Mouse (Mus musculus): ENCODE data around the gene Rprd2.
"Not testable (repeated sequence)": the region's sequence is repeated elsewhere in the genome, so short reads cannot be mapped to it uniquely, and the experiment has no call there.

Gene Rprd2

DNA sequence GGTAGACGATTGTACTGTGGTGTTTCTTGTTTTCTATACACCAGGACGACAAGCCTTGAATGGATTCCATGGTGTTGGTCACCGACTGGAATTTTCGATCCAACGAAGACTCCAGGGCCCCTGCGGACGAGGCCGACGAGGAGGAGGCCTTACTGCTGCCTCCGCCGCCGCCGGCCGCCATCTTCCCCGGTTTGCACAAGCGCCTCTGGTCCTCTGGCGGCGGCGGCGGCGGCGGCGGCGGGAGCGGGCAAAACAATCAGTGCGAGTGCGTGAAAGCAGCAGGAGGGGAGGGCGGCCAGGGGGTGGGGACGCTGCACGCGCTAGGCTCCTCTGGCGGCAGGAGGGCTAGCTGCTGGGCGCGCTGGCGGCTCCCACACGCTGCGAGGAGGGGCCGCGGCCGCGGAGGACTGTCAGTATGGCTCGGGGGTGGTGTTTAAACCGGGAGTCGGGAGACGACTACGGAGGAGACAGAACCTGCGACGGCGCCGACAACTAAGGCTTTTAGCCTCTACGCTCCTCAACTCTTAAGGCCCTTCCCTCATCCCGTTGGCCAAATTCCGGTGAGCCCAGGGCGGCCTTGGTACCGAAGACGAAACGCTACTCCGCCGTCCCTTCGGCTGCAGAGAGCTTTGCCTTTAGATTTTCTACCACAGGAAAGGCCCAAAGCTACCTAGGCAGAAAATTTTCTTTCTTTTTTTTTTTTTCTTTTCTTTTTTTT is at the start of gene Rprd2:
Gene Rprd2 (minus strand): TSS at position 293 of the 718 bp plus-strand sequence.
- peak; percentile 59 to 60 for DNase-seq (ENCODE audit: low spot score in 2 of 2)

DNA sequence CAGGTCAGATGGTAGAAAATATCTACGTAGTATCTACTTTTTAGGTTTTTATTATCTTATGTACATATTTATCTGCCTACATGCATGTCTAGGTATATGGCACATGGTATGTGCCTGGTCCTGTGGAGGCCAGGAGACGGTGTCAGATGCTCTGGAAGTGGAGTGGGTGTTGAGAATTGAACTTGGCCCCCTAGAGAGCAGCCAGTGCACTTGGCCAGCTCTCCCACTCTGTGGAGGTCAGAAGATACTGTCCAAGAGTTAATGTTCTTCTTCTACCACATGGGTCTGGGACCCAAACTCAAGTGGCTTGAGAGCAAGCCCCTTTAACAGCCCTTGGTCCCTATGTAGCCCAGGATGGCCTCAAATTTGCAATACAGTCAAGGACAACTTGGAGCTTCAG is 48.7 kb upstream of the Rprd2 start:
- DNase-seq (ENCODE audit: low spot score in 2 of 2), result no peak

DNA sequence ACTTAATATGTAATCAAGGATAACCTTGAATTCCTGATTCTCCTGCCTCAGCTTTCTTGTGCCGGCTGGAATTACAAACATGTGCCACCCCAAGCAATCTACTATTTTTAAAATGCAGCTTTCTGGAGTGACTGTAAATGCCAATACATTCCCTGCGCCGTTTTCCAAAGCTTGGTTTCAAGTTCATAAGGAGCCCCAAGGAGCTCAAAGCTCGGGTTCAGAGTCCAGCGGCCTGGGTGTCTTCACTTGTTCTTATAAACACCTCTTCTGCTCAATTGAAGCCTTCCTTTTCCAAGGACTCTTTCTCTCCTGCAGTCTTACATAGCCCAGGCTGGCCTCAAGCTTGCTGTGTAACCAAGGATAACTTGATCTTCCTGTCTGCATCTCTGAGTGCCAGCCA is 47.4 kb upstream of the Rprd2 start:
- no peak for DNase-seq (ENCODE audit: low spot score in 2 of 2)

DNA sequence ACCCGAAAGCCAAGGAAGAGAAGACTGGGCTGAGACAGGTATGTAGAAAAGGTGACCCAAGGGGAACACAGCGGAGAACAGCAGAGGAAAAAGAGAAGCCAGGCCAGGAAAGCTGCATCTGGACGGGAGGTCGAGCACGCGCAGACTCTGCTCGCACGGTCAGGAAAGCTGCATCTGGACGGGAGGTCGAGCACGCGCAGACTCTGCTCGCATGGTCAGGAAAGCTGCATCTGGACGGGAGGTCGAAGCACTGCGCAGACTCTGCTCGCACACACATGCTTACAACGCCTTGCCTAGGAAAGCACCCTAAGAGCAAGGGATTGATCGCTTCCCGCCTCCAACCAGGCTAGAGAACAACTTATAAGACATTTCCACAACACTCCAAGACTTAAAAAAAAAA is 46.9 kb upstream of the Rprd2 start:
- no peak for DNase-seq (ENCODE audit: low spot score in 2 of 2)

DNA sequence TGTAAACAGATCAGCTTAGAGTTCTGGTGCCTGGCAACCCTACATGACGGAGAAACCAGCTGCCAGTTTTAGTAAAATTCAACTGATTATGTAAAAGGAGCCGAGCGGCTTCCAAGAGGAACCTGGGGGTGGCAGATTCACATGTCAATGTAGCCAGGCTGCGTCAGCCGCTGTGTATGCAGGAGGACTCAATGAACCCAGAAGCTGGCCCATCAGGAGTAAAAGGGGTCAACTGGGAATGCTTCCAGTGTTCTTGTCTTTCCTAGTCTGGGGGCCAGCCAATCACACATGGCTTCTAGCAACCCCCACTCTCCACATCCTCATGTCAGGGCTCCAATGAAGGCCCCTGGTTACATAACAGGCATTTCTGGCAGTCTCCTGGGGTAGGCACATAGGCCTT is 46.4 kb upstream of the Rprd2 start:
- DNase-seq (ENCODE audit: low spot score in 2 of 2), result peak; percentile 38 to 52

DNA sequence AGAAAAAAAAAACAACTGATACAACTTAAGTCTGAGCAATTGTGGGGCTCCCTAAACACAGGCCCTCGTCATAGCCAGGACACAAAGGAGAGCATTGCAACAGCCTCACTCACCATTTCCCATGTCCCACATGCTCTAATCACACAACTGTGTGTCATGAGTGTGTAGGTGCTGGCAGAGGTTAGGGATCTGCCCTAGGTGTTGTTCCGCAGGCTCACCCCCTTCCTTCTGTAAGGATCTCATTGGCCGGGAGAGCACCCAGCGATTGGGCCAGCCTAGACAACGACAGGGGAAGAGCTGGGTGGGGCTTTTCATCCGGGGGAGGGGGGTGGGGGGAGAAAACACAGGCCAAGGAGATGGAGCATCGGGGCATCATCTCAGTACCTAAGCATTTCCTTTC is 44.9 kb upstream of the Rprd2 start:
- DNase-seq (ENCODE audit: low spot score in 2 of 2), result no peak

DNA sequence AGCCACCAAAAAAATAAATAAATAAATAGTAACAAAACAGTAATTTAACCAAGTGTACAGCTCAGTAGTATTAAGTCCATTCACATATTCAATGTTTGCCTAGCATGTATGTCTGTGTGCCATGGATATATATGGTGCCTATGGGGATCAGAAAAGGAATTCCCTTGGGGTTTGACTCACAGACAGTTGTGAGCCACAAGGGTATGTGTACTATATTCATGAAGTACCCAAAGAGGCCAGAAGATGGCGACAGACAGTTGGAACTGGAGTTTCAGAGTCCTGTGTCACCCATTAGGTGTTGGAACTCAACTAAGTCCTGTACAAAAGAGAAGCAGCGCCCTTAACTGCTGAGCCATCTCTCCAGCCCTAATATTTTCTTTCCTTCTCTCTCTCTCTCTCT is 43.1 kb upstream of the Rprd2 start:
- DNase-seq (ENCODE audit: low spot score in 2 of 2), result no peak

DNA sequence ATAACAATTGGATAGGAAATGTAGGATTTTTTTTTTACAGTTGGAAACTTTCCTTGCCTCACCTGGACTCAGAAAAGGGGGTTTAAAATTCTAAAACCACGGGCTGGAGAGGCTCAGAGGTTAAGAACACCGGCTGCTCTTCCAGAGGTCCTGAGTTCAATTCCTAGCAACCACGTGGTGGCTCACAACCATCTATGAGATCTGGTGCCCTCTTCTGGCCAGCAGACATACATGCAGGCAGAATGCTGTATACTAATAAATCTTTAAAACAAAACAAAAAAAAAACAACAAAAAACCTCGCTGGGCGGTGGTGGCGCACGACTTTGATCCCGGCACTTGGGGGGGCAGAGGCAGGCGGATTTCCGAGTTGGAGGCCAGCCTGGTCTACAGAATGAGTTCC is 42.6 kb upstream of the Rprd2 start:
- DNase-seq (ENCODE audit: low spot score in 2 of 2), result no peak

DNA sequence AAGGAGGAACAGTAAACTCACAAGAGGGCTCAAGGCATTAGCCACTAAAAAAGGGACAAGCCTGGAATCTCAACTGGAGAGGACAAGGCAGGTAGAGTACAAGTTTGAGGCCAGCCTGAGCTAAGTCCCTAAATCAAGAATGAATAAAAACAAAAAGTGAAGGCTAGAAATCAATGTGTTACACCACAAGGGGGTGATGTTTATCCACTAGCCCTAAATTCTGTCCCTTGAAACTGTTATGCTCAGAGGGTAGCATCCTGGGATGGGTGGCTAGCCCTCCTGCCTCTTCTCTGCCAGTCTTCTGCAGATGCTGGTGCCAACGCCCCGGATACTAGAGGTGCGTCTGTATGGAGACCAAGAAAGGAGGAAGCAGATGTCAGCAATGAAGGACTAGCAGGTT is 41.7 kb upstream of the Rprd2 start:
- DNase-seq (ENCODE audit: low spot score in 2 of 2), result no peak

DNA sequence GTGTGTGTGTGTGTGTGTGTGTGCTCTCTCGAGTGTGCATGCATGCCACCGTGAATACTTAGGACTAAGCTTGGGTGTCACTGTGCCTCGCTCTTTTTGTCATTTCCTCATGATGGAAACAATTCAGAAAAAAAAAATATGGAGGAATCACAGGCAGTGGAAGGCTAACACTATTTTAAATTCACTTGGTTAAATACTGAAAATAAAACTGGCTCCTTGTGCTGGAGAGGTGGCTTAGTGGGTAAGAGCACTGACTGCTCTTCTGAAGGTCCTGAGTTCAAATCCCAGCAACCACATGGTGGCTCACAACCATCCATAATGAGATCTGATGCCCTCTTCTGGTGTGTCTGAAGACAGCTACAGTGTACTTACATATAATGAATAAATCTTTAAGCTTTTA is 39.6 kb upstream of the Rprd2 start:
- DNase-seq (ENCODE audit: low spot score in 2 of 2), result not testable (repeated sequence)

DNA sequence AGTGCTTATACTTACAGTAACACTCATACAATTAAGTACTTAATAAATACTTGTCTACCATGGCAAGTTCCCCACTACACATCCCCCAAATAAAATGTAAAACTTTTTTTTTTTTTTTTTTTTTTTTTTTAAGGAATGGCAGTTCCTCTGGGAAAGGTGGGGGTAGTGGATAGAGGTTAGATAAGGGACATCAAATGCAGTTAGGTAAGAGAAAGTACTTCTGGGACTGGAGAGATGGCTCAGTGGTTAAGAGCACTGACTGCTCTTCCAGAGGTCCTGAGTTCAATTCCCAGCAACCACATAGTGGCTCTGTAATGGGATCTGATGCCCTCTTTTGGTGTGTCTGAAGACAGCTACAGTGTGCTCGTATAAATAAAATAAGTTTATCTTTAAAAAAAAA is 38.4 kb upstream of the Rprd2 start:
- DNase-seq (ENCODE audit: low spot score in 2 of 2), result not testable (repeated sequence)

DNA sequence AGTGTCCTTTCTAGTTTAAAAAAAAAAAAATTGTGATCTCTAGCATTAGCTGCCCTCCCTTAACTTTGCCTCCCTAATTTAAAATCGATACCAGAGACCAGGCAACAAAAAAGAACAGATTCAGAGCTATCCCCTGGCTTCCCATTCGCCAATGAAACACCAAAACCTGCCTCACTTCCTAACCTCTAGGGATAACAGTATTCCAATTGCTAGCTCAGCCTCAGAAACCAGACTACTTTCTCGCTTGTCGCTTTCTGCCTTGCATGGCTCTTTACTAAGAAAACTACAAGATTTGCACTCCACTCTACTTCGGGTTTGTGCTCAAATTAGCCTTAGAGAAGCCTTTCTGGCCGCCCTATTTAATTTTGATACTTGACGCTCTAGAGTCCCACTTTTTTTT is 37.5 kb upstream of the Rprd2 start:
- no peak for DNase-seq (ENCODE audit: low spot score in 2 of 2)

DNA sequence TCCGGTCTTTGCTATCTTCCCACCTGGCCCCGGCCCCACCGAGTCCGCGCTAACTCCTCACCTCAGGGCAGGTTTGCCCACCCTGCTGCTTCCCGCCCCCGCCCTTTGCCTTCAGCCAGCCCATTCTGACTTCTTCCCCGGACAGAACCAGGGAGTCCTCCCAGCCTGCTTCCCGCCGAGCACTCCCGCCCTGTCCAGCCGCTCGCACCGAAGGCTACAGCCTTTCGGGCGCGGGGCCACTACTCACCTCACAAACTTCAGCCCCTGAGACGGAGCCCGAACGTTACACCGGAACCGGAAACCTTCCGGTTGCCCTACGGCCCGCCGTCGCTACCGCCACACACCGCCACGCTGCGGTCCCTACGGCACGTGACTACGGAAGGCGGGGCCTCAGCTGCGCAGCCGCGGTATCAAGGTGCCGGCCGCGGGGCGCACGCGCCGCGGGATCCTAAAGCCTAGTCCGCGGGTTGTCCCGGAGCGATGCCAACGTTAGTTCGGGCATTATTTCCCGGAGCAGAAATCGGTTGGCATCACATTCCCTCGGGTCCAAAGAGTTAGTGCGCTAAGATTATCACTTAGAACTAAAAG is 36.9 kb upstream of the Rprd2 start, which contains the start of gene Prpf3:
Gene Prpf3 (minus strand): TSS at position 384 of the 588 bp plus-strand sequence.
- DNase-seq (ENCODE audit: low spot score in 2 of 2), result peak; percentile 86 to 92

DNA sequence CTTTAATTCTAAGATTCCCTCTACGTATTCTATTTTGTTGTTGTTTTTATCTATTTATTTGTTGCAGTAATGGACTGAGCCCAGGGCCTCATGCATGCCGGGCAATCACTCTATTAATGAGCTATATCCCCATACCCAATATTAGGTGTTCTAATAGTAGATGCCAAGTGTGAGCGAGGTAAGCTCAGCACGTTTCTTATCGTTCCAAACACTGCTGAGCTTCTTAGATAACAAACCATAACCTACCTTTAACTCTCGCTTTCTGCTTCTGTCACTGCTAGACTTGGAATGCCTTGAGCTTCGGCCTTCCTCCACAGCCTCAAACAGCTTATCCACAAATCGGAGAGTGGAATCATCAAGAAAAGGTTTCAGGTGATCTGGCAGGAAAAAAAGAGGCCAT is 32.7 kb upstream of the Rprd2 start:
- no peak for DNase-seq (ENCODE audit: low spot score in 2 of 2)

DNA sequence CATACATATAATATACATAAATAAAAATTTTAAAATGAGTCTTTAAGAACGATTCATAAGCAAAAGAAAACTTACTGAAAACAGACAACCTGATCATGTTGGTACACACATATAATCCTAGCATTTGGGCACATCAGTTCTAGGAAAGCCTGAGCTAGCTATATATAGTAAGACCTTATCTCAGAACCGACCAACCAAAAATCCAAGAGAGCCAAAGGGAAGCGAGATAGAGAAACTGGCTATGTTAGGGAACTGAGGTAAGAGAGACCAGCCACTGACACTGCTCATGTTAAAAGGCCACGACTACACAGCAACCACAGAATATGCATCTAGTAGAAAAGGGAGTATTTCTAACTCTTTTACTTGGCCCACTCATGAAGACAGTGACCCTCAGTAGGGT is 31.9 kb upstream of the Rprd2 start:
- no peak for DNase-seq (ENCODE audit: low spot score in 2 of 2)

DNA sequence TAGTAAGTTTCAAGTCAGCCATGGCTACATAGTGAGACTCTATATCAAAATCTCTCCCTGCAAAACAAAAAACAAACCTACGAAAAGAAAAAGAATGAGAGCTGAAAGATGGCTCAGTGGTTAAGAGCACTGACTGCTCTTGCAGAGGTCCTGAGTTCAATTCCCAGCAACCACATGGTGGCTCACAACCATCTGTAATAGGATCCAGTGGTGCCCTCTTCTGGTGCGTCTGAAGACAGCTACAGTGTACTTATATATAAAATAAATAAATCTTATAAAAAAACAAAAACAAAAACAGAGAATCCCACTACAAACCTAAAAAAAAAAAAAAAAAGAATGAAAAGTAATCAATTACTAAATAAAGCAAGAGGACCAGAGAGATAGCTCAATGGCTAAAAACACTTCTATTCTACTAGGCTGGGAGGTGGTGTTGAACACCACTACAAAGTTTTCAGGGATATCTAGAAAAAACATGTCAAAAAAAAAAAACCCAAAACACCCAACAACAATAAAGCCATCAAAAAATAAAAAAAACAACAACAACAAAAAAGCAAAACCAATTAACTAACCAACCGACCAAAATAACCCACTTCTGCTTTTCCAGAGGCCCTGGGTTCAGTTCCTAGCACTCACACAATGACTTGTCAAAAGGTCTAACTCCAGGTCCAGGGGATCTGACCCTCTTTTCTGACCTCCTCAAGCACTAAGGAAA is 24.0 kb upstream of the Rprd2 start:
- no peak for DNase-seq (ENCODE audit: low spot score in 2 of 2)

DNA sequence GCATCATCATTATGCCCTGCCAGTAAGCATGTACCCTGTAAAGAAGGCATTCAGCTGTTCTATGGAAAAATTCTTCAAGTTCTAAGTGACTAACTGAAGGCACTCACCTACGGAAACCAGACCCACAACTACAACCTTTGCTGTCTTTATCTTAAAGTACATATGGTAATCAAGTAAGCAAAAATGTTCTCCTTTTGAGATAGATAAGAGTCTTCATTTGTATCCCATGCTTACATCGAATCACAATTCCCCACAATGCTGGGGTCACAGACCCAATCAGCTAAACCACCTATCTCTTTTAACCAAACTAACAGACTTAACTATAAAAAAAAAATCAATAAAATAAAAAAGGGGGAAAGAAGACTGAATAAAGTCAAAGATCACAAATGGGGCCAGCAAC is 20.6 kb upstream of the Rprd2 start:
- no peak for DNase-seq (ENCODE audit: low spot score in 2 of 2)

DNA sequence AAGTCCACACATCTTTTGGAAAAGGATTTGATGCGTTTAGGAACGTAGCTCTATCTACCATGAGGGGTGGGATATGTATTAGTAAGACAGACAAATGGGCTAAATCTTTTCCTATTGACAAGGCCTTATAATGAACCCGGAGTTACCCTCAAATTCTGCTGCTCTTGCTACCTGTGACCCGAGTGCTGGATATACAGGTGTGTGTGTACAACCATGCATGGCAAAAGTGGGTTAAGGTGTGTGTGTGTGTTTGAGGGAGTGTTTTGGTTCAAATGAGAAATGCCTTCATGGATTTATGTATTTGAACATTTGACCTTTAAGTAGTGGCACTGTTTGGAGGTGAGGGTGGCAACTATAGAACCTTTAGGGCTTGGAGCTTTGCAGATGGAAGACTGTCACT is 10.4 kb upstream of the Rprd2 start:
- no peak for DNase-seq (ENCODE audit: low spot score in 2 of 2)

DNA sequence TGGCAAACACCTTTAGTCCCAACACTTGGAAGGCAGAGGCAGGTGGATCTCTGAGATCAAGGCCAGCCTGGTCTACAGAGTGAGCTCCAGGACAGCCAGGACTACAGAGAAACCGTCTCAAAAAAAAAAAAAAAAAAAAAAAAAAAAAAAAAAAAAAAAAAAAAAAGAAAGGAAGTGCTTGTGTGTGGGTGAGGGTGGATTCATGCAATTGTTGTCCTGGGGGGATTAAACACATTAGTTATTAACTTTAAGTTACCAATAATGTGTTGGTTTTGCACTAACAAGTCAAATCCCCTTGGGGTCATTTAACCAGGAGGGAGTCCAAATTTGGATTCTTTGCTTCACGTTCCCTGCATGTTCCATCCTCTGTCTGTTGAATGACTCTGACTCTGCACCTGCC is 7.6 kb upstream of the Rprd2 start:
- DNase-seq (ENCODE audit: low spot score in 2 of 2), result no peak

DNA sequence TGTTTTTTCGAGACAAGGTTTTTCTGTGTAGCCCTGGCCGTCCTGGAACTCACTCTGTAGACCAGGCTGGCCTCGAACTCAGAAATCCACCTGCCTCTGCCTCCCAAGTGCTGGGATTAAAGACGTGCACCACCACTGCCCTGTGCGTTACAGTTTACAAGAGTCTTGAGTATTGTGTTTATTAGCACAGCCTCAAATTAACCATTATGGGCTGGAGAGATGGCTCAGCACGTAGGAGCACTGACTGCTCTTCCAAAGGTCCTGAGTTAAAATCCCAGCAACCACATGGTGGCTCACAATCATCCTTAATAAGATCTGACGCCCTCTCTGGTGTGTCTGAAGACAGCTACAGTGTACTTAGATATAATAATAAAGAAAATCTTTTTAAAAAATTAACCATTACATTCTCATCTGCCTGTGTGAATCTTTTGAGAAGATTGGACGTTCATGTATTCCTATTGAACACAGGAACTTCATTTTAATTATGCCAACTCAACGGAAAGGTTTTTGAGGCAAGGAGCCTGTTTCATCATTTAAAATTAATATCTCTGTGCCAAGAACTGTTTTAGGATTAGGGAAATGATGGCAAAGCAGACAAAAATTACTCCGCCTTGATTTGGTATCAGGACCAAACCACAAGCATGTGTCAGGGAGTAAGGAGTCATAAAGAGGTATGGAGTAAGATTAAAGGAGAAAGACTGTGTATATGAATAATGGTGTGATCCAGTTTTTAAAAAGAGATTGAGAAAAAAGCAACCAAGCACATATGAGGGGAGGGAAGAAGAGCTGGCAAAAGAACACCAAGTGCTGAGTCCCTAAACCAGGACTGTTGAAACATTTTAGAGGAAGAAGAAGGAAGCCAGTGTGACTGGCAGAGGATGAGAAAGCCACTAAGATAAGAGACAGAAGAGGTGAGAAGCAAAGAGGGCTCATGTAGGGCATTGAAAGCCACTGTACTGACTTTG is 1.7 kb upstream of the Rprd2 start:
- no peak for DNase-seq (ENCODE audit: low spot score in 2 of 2)

DNA sequence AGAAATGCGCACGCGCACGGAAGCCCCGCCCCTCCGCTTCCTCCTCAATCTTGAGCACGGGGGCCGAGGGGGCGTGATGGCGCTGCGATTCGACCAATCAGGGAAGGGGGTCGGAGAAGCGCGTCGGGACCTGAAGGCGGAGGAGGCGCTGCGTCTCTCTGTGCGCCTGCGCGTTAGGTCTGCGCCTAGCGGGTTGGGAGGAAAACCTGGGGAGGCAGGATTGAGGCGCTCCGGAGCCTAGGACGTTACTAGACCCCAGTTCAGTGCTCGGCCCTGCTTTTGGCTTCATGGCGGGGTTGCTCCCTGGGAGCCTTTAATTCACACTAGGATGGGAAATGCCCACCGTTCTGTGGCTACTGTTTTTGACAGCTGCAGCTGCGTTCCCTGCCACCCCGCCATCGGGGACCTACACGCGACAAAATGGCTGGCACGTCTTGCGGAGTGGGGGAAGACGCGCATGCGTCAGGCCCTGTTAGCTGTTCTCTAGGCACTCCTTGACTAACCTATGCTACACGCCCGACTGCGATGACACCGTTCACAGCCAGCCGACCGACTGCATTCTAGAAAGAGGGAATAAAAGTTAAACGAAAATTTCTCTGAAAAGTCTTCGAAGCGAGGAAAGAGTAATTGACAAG is 805 bp upstream of the Rprd2 start:
- peak; percentile 97 to 99 for DNase-seq (ENCODE audit: low spot score in 2 of 2)
